Mouse (Mus musculus): ENCODE data around the gene Zfp93. TPM values are rescaled to one million over a fixed set of nuclear protein-coding genes. Genes with fewer than 3 reads are reported as not detected.
A peak's percentile ranks its signal among the peaks of the same experiment; 100 is the strongest.

The Zfp93 gene
- polyA plus RNA-seq, 1 experiment from 2014 or later: 6.9 TPM

DNA sequence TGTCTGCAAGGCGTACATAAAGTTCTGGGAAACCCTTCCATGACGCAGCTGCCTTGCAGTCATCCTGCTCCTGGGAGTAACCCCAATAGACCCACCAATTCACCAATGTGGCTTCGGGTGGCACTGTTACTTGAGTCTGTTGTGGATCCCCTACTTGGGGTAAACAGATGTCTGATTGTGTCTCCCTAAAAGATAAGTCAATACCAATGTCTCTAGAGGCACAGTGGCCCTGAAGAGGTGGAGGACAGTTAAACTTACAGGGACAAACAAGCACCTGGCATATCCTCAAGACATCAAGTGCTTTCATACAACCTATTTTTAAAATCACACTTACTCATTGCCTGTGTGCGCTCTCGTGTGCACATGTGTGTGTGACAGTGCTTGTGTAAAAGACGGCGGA lies 25.2 kb downstream of the Zfp93 start:
- H3K4me3 ChIP-seq: no peak overlapping the region
- H3K9ac ChIP-seq: no peak overlapping the region
- H3K27me3 ChIP-seq: no peaks in the 10 kb centered on the region
- H3K4me1 ChIP-seq (replicated peaks): peaks cover 19% of the 10 kb centered on the region
- peaks cover 73% of the 10 kb centered on the region for H3K36me3 ChIP-seq
- H3K27ac ChIP-seq (replicated peaks): no peak overlapping the region
- WGBS: 97% methylated on average over 7 of the region's 7 CpGs
- H3K4me2 ChIP-seq: no peak overlapping the region
- H3K9me3 ChIP-seq: no peaks in the 10 kb centered on the region
- no peak for ATAC-seq (ENCODE audit: low read depth)

DNA sequence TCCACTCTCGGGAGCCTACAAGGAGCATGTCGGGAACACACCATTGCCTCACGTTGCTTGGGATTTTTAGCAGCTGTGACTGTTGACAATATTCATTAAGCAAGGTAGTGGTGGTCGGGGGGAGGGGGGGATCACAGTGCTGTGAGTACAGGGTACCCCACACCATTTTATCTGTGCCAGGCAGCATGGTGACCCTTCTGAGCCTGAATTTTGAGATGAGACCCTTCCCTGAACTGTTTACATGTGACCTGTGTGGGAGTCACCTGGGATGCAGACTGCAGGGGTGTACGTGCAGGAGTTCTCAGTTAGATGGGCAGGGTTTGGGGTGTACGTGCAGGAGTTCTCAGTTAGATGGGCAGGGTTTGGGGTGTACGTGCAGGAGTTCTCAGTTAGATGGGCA lies 26.2 kb downstream of the Zfp93 start:
- WGBS: 97% methylated on average over 7 of the region's 7 CpGs
- no peak overlapping the region for H3K27ac ChIP-seq (replicated peaks)

DNA sequence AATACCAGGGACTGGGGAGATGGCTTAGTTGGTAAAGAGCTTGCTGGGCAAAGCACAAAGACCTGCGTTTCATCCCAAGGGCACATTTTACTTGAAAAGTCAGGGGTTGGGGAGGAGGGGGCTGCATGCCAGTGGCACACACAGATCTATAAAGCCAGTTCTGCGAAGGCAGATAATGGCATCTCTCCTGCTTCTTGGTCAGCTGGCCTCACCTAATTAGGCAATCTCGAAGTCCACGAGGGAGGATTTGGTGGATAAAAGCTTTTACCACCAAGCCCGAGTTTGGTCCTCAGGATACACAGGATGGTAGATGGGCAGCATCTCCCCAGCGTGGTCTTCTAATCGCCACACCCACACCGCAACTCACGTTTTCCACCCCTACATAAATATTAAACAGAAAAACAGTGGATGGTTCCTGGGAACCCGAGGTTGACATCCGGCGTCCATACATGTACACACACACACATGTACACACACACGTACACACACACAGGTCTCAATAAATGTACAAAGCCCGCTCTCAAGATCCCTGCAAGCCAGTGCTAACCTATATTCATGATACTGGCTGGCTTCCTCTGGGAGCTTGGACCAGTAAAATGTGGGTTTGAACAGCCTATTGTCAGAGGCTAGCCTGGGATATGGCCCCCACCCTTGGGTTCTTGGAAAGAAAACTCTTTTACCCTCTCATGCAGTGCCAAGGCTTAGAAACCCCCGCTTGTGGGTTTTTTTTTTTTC lies 27.3 kb downstream of the Zfp93 start:
- peak overlapping the region; percentile 82 for H3K9ac ChIP-seq
- peak overlapping the region; percentile 84 for H3K4me2 ChIP-seq
- peaks cover 64% of the 10 kb centered on the region for H3K36me3 ChIP-seq
- H3K4me3 ChIP-seq: peak overlapping the region; percentile 72
- H3K4me1 ChIP-seq (replicated peaks): peaks cover 26% of the 10 kb centered on the region
- no peaks in the 10 kb centered on the region for H3K27me3 ChIP-seq
- no peak for ATAC-seq (ENCODE audit: low read depth)
- no peak overlapping the region; the same call in 1 of the 2 replicates for H3K27ac ChIP-seq (replicated peaks)
- H3K9me3 ChIP-seq: no peaks in the 10 kb centered on the region
- 89% methylated on average over 15 of the region's 15 CpGs for WGBS

More for the DNA sequence above, 26.2 kb downstream of the Zfp93 start:
- Histone ChIP-seq H3K4me1 (replicated peaks) (peaks cover 26% of the 10 kb centered on the region), H3K9ac (no peak overlapping the region), H3K9me3 (no peaks in the 10 kb centered on the region), H3K36me3 (peaks cover 65% of the 10 kb centered on the region), H3K4me2 (no peak overlapping the region), H3K4me3 (no peak overlapping the region), H3K27me3 (no peaks in the 10 kb centered on the region)
- ATAC-seq (ENCODE audit: low read depth): no peak

DNA sequence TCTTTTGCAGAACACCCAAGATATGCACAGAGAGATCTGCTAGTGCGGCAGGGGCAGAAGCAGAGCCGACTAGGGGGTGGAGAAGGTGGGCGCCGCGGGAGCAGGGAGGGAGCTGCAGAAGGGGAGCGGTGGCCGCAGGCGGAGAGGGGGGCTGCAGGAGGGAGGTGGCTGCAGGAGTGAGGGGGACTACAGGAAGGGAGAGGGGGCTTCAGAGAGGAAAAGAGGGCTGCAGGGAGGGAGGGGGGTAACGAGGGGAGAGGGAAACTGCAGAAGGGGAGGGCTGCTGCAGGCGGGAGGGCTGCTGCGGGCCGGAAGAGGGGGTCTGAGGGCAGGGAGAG lies 28.4 kb downstream of the Zfp93 start:
- Histone ChIP-seq H3K4me1 (replicated peaks) (peaks cover 26% of the 10 kb centered on the region), H3K9me3 (no peaks in the 10 kb centered on the region), H3K4me2 (peak overlapping the region; percentile 84), H3K27me3 (no peaks in the 10 kb centered on the region), H3K9ac (peak overlapping the region; percentile 82), H3K27ac (replicated peaks) (peak overlapping the region; percentile 96), H3K36me3 (peaks cover 64% of the 10 kb centered on the region), H3K4me3 (peak overlapping the region; percentile 72)
- no peak; the same call in 1 of the 2 replicates for ATAC-seq (ENCODE audit: low read depth)
- 0% methylated on average over 12 of the region's 12 CpGs for WGBS

DNA sequence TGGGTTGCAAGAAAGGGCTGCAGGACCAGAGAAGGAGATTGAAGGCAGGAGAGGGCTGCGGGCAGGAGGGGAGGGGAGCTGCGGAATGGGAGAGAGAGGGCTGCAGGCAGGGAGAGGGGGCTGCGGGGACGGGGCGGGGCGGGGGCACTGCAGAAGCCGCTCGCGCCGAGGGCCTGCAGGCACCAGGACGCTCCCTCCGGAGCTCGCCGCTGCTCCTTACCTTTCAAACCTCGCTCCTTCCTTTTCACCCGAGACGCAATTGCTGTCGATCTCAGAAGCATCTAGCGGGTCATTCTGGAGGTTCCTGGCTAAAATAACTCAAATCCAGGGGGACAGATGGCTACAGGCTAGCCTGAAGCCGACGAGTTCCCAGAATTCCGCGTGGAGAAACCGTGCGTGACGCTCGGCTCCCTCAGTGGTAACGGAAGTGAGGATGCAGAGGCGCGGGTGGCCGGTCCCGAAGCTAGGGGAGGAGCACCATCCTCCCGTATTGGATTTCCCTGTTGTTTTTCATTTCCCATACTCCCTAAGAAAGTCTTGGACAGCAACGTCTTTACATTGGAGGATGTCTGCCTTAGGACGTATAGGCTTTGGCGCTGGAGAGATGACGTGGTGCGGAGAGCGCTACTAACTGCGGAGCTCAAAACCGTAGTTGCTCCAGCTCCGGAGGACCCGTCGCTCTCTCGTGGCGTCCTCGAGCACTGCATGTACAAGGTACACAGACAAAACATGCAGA lies 28.9 kb downstream of the Zfp93 start:
- Histone ChIP-seq H3K36me3 (peaks cover 62% of the 10 kb centered on the region), H3K4me1 (replicated peaks) (peaks cover 26% of the 10 kb centered on the region), H3K9ac (peak overlapping the region; percentile 82), H3K4me2 (peak overlapping the region; percentile 84), H3K4me3 (peak overlapping the region; percentile 72), H3K9me3 (no peaks in the 10 kb centered on the region), H3K27ac (replicated peaks) (peak overlapping the region; percentile 96), H3K27me3 (no peaks in the 10 kb centered on the region)
- WGBS: under 1% methylated on average over 41 of the region's 47 CpGs
- peak; percentile 93 for ATAC-seq (ENCODE audit: low read depth)

DNA sequence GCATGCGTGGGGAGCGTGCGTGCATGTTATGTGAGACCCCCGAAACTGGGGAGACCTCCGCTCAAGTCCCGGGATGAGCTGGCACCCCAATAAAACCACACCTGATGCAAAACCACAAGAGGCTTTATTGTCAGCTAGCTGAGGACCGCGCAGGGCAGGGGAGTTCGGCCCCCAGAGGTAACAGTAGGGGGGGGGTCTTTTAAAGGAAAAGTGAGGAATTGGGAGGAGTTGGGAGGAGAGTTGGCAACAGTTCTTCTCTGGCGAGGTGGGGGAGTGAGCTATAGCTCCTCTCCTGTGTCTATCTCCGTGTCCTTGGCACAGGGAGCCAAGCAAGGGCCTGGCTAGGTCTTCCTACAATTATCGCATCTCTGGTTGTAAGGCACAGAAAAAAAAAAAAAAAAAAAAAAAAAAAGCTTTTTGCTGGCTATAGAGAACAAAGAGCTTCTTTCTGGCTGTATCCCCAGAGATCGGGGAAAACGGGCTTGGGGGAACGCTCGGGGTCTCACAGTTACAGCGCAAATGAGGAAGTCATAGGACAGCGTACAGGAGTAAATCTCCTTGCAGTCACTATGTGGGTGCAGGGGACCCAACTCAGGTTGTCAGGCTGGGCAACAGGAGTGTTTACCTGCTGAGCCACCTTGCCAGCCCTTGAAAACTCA lies 29.7 kb downstream of the Zfp93 start:
- 0% methylated on average over 18 of the region's 18 CpGs for WGBS
- ATAC-seq (ENCODE audit: low read depth): peak; percentile 40
- peaks cover 61% of the 10 kb centered on the region for H3K36me3 ChIP-seq

DNA sequence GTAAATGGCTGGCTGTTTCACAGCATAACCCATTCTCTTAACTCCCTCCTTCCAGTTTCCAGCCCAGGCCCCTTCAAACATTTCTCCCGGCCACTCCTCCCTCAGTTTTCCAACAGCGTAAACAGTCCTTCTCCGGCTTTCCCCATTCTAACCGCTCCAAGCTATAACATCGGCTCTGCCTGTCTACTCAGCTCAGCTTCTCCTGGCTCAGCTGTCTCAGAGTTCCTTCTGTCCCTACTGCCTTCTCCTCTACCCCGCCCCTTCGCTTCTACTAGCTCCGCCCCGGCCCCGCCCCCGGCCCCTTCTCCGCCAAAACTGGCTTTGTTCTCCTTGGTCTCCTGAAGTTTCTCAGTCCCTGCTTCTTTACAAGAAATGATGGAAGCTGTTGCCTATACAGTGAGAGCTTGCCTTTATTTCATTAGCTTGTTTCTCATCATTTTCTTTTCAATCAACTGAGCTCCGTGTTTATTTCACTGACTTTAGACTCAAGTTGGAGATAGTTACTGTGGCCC lies 30.6 kb downstream of the Zfp93 start, which contains the start of gene Zfp61:
TSS of gene Zfp61 (minus strand) at position 462 of the 512 bp plus-strand sequence.
- peak; percentile 34 for ATAC-seq (ENCODE audit: low read depth)
- no peaks in the 10 kb centered on the region for H3K27me3 ChIP-seq
- peak within 1 kb of the TSS; percentile 96 for H3K27ac ChIP-seq (replicated peaks)
- peaks cover 26% of the 10 kb centered on the region for H3K4me1 ChIP-seq (replicated peaks)
- WGBS: under 1% methylated on average over 13 of the region's 13 CpGs
- H3K36me3 ChIP-seq: peaks cover 58% of the 10 kb centered on the region
- peak within 1 kb of the TSS; percentile 72 for H3K4me3 ChIP-seq
- H3K4me2 ChIP-seq: peak within 1 kb of the TSS; percentile 84
- no peaks in the 10 kb centered on the region for H3K9me3 ChIP-seq
- H3K9ac ChIP-seq: peak within 1 kb of the TSS; percentile 82

More for the DNA sequence above, 29.7 kb downstream of the Zfp93 start:
- no peaks in the 10 kb centered on the region for H3K9me3 ChIP-seq
- no peaks in the 10 kb centered on the region for H3K27me3 ChIP-seq
- H3K4me3 ChIP-seq: peak overlapping the region; percentile 72
- peaks cover 26% of the 10 kb centered on the region for H3K4me1 ChIP-seq (replicated peaks)
- H3K27ac ChIP-seq (replicated peaks): peak overlapping the region; percentile 96
- peak overlapping the region; percentile 84 for H3K4me2 ChIP-seq
- peak overlapping the region; percentile 82 for H3K9ac ChIP-seq

DNA sequence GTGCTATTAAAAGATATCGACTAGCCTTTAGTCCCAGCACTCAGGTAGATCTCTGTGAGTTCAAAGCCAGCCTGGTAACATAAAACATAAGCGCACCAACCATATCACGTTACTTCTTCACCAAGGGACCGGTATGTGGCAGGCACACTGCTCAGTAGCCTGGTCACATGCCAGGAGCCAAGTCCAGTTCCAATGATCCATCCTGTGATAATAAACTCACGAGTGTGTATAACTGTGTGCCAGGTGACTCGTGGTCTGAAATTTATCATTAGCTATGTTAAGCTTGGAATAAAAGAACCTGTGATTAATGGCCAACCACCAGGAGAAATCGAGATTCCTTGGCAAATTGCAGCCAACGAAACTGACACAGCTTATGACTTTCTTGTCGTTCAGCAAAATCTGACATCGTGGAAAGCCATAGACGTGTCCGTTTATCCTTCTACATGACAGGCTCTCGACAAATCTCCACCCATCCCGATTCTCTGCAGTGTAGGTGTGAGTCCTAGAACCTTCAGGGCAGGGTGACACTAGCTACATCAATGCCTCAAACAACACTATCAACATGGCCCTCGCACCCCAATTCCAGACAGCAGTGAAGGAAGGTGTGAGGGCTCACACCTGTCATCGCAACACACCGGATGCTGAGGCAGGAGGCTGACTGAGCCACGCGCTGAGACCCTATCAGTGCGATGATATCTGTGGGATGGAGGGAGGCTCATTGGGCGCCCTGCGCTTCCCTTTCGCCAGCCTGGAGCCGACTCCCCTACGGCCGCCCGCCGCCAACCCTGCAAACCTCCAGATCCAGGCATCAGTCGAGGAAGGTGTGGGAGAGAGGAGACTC lies 45.7 kb downstream of the Zfp93 start:
- peak; percentile 83; the same call in 1 of the 2 replicates for ATAC-seq (ENCODE audit: low read depth)
- peaks cover 15% of the 10 kb centered on the region for H3K4me1 ChIP-seq (replicated peaks)
- peaks cover 21% of the 10 kb centered on the region for H3K36me3 ChIP-seq
- 29% methylated on average over 29 of the region's 29 CpGs for WGBS
- H3K9ac ChIP-seq: peak overlapping the region; percentile 82
- peaks cover 5% of the 10 kb centered on the region; the same call in 1 of the 2 replicates for H3K27me3 ChIP-seq
- H3K9me3 ChIP-seq: no peaks in the 10 kb centered on the region
- H3K4me2 ChIP-seq: peak overlapping the region; percentile 81
- H3K27ac ChIP-seq (replicated peaks): peak overlapping the region; percentile 66
- H3K4me3 ChIP-seq: peak overlapping the region; percentile 66

DNA sequence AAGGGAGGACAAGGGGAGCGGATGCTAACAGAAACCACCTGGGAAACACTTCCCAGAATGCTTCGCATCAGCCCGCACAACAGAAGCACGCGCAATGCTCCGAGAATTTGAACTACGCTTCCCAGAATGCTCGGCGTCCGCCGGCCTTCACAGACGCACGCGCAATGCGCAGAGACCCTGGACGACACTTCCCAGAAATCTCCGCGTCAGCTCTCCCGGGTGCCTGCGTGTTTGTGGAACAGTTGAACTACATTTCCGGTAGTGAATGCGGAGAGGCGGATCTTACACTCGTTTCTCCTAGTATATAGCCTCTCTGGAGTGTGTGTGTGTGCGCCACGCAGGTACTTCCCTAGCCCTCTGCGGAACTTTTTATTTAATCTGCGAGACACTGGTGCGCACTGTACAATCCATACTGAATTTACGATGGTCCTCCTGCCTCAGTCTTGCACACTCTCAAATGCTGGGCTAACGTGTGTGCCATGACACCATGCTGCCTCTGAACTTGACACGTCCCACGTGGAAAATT lies 46.4 kb downstream of the Zfp93 start, which contains the start of gene Zfp94:
TSS of gene Zfp94 (minus strand) at position 100 of the 526 bp plus-strand sequence.
- peak; percentile 93 for ATAC-seq (ENCODE audit: low read depth)
- Histone ChIP-seq H3K4me3 (peak within 1 kb of the TSS; percentile 66), H3K4me1 (replicated peaks) (peaks cover 15% of the 10 kb centered on the region), H3K9ac (peak within 1 kb of the TSS; percentile 82), H3K36me3 (peaks cover 14% of the 10 kb centered on the region), H3K27ac (replicated peaks) (peak within 1 kb of the TSS; percentile 85), H3K9me3 (no peaks in the 10 kb centered on the region), H3K4me2 (peak within 1 kb of the TSS; percentile 81), H3K27me3 (peaks cover 5% of the 10 kb centered on the region; the same call in 1 of the 2 replicates)
- WGBS: under 1% methylated on average over 33 of the region's 33 CpGs

DNA sequence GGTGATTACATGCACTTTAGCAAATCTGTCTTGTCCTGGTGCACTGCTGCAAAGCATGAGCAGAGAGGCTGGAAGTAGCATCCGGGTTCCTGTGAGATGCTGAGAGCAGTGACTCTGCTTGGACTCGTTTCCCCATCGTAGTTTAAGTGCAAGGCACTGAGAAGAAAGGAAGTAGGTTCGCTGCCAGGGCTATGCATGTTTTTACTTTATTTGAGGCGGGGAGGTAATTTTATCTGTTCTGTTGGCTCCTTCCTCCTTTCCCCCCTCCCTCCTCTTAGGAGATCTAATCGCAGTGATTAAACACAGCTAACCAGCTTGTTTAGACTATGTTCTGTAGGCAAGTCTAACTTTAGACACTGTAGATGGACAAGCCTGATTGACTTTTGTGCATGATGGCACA lies 48.7 kb downstream of the Zfp93 start:
- no peak overlapping the region for H3K27ac ChIP-seq (replicated peaks)

DNA sequence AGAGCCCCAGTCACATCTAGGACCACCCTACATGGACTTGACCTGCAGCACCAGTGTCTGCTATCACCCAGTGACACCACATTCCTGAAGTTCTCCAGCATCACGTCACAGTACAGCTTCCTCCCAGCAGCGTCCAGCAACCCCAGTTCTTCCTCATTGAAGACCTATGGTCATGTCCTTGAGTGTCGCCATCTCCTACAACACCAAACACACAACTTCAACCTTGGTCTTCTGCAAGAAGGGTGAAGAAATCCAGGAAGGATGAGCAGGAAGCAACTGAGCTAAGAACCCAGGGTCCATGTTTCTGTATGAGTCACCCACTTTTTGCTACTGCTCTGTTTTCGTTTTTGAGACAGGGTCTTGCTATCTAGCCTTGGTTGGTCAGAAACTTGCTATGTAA lies 52.4 kb downstream of the Zfp93 start:
- no peaks in the 10 kb centered on the region for H3K36me3 ChIP-seq
- no peak overlapping the region for H3K27ac ChIP-seq (replicated peaks)
- 80% methylated on average over 4 of the region's 4 CpGs for WGBS
- no peak overlapping the region for H3K9ac ChIP-seq
- H3K9me3 ChIP-seq: peaks cover 8% of the 10 kb centered on the region
- H3K4me2 ChIP-seq: no peak overlapping the region
- no peak overlapping the region for H3K4me3 ChIP-seq
- H3K27me3 ChIP-seq: peaks cover 5% of the 10 kb centered on the region; the same call in 1 of the 2 replicates
- no peak for ATAC-seq (ENCODE audit: low read depth)
- H3K4me1 ChIP-seq (replicated peaks): peaks cover 16% of the 10 kb centered on the region

More for the DNA sequence above, 48.7 kb downstream of the Zfp93 start:
- Histone ChIP-seq H3K36me3 (no peaks in the 10 kb centered on the region), H3K4me1 (replicated peaks) (peaks cover 15% of the 10 kb centered on the region), H3K9ac (no peak overlapping the region), H3K4me2 (no peak overlapping the region), H3K4me3 (no peak overlapping the region), H3K27me3 (peaks cover 5% of the 10 kb centered on the region; the same call in 1 of the 2 replicates), H3K9me3 (peaks cover 3% of the 10 kb centered on the region)
- WGBS: 77% methylated on average over 6 of the region's 6 CpGs
- no peak for ATAC-seq (ENCODE audit: low read depth)

Measured in neural tube, embryonic 13.5 days (tissue).